Mouse (Mus musculus): ENCODE results near the gene Acp1. TPM values are rescaled to one million over a fixed set of nuclear protein-coding genes. Genes with fewer than 3 reads are reported as not detected.

The Acp1 gene
- polyA plus RNA-seq, 1 experiment from 2014 or later: 136 TPM

GRCm38 (mm10) chr12:30855442-30856159 lies 55.8 kb downstream of the Acp1 start:
- Histone ChIP-seq H3K27ac (no peak overlapping the region), H3K36me3 (no peaks in the 10 kb centered on the region), H3K9ac (no peak overlapping the region), H3K4me3 (no peak overlapping the region), H3K9me3 (replicated peaks) (no peaks in the 10 kb centered on the region), H3K4me2 (replicated peaks) (no peak overlapping the region), H3K4me1 (no peaks in the 10 kb centered on the region), H3K27me3 (no peaks in the 10 kb centered on the region)
- WGBS: 77% methylated on average over 6 of the region's 6 CpGs
- ATAC-seq (ENCODE audit: low FRiP score): no peak

- Histone ChIP-seq H3K27ac (no peak overlapping the region), H3K4me3 (no peak overlapping the region), H3K4me2 (replicated peaks) (no peak overlapping the region), H3K4me1 (no peaks in the 10 kb centered on the region), H3K9me3 (replicated peaks) (no peaks in the 10 kb centered on the region), H3K9ac (no peak overlapping the region), H3K36me3 (no peaks in the 10 kb centered on the region), H3K27me3 (no peaks in the 10 kb centered on the region)
- WGBS: 92% methylated on average over 6 of the region's 6 CpGs
- no peak for ATAC-seq (ENCODE audit: low FRiP score)
Observed at GRCm38 (mm10) chr12:30851871-30852270, 59.5 kb downstream of the Acp1 start.

GRCm38 (mm10) chr12:30850902-30851301 lies 60.5 kb downstream of the Acp1 start:
- H3K27ac ChIP-seq: no peak overlapping the region
- 69% methylated on average over 2 of the region's 2 CpGs for WGBS
- no peak overlapping the region for H3K9ac ChIP-seq
- H3K4me3 ChIP-seq: no peak overlapping the region
- H3K4me2 ChIP-seq (replicated peaks): no peak overlapping the region
- H3K9me3 ChIP-seq (replicated peaks): no peaks in the 10 kb centered on the region
- H3K36me3 ChIP-seq: no peaks in the 10 kb centered on the region
- H3K27me3 ChIP-seq: no peaks in the 10 kb centered on the region
- H3K4me1 ChIP-seq: no peaks in the 10 kb centered on the region
- no peak for ATAC-seq (ENCODE audit: low FRiP score)

- Histone ChIP-seq H3K9ac (no peak overlapping the region), H3K4me2 (replicated peaks) (no peak overlapping the region), H3K27me3 (no peaks in the 10 kb centered on the region), H3K4me1 (no peaks in the 10 kb centered on the region), H3K36me3 (no peaks in the 10 kb centered on the region), H3K27ac (no peak overlapping the region), H3K9me3 (replicated peaks) (no peaks in the 10 kb centered on the region), H3K4me3 (no peak overlapping the region)
- 82% methylated on average over 1 of the region's 1 CpGs for WGBS
- no peak for ATAC-seq (ENCODE audit: low FRiP score)
Observed at GRCm38 (mm10) chr12:30848521-30848920, 62.9 kb downstream of the Acp1 start.

Other genes with a start within 250 kb of the Acp1 start
- gene Alkal2, start 27.3 kb downstream of the Acp1 start, polyA plus RNA-seq (2016; fragmentation: Nextera tagmentation; extraction: Ambion mirVana): 0.21 and 1.2 TPM in 2 replicates
- gene Sh3yl1, start 79 bp upstream of the Acp1 start, polyA plus RNA-seq (2016; fragmentation: Nextera tagmentation; extraction: Ambion mirVana): 33.1 and 39.1 TPM in 2 replicates
- gene Fam110c, start 162.3 kb upstream of the Acp1 start, polyA plus RNA-seq (2016; fragmentation: Nextera tagmentation; extraction: Ambion mirVana): 0.21 and 0.30 TPM in 2 replicates